Mouse (Mus musculus) CH12.LX (cell line): Measurements from ENCODE around the gene Asb16. TPM values are rescaled to one million over a fixed set of nuclear protein-coding genes. Genes with fewer than 3 reads are reported as not detected.

ENCODE experiments used
- DNase-seq: peaks from one replicate; pipeline ENCODE4 v3.0.0-alpha.2; 2013; ENCODE audit errors: extremely low read depth
- H3K27ac ChIP-seq: 2 replicates; pipeline ENCODE4 v1.5.1; 2012; ENCODE audit warnings: low read depth, mild to moderate bottlenecking, control low read depth, moderate library complexity; ENCODE audit not compliant: insufficient read depth
- H3K27me3 ChIP-seq: replicated peaks from 2 replicates; pipeline ENCODE3; 2012; ENCODE audit warnings: inconsistent platforms
- H3K36me3 ChIP-seq, 2 experiments: replicated peaks in 1 of 2; 2 replicates each; pipeline versions ENCODE3 to v1.6.1; 2012; ENCODE audit warnings: inconsistent platforms in 1 of 2, low read length in 1 of 2, mild to moderate bottlenecking in 1 of 2, mixed read lengths in 1 of 2, moderate library complexity in 1 of 2; ENCODE audit not compliant: control insufficient read depth in 1 of 2, insufficient read depth in 1 of 2
- H3K4me1 ChIP-seq, 2 experiments: 2 replicates each; pipeline ENCODE4 v1.6.1; 2012; ENCODE audit warnings: inconsistent platforms in 1 of 2, moderate library complexity in 1 of 2; ENCODE audit not compliant: insufficient read depth in 2 of 2, control insufficient read depth in 1 of 2
- H3K4me2 ChIP-seq: 2 replicates; pipeline ENCODE4 v1.6.1; 2012; ENCODE audit warnings: low read depth, mild to moderate bottlenecking, control low read depth; ENCODE audit not compliant: poor library complexity, insufficient read depth, severe bottlenecking
- H3K4me3 ChIP-seq, 3 experiments: fragments of 150-350 bp in 1 of 3; sonication (generic) in 1 of 3; replicated peaks in 1 of 3; 2 replicates each; pipeline versions ENCODE3 to v1.5.1; 2011 to 2012; ENCODE audit warnings: low read depth in 2 of 3, low read length in 2 of 3, mild to moderate bottlenecking in 2 of 3, moderate library complexity in 2 of 3, control low read depth in 1 of 3, improper control_type of control experiment in 1 of 3, inconsistent platforms in 1 of 3, mixed read lengths in 1 of 3; ENCODE audit not compliant: poor library complexity in 1 of 3
- H3K79me2 ChIP-seq: replicated peaks from 2 replicates; pipeline ENCODE4 v1.6.1; 2012; ENCODE audit warnings: mild to moderate bottlenecking, moderate library complexity; ENCODE audit not compliant: control insufficient read depth, poor library complexity, insufficient read depth, severe bottlenecking; ENCODE audit errors: extremely low read depth
- H3K9ac ChIP-seq: 2 replicates; pipeline ENCODE4 v1.6.1; 2012; ENCODE audit warnings: low read depth, mild to moderate bottlenecking, control low read depth, moderate library complexity; ENCODE audit not compliant: insufficient read depth
- H3K9me3 ChIP-seq: replicated peaks from 2 replicates; pipeline ENCODE3; 2012; ENCODE audit warnings: low read length, inconsistent platforms, mixed read lengths
- CHD1 ChIP-seq: IDR thresholded peaks from 2 replicates; pipeline ENCODE4 v1.6.1; 2012; ENCODE audit warnings: low read depth, low read length, improper control_type of control experiment, inconsistent platforms
- CTCF ChIP-seq, 2 experiments: IDR thresholded peaks in 1 of 2; conservative IDR thresholded peaks in 1 of 2; 2 replicates each; pipeline ENCODE4 v1.5.1; 2011 to 2012; ENCODE audit warnings: low read depth in 2 of 2, low read length in 2 of 2, improper control_type of control experiment in 1 of 2, inconsistent platforms in 1 of 2, mild to moderate bottlenecking in 1 of 2, moderate library complexity in 1 of 2
- EP300 ChIP-seq: IDR thresholded peaks from 2 replicates; pipeline ENCODE4 v1.6.1; 2011; ENCODE audit warnings: low read length, improper control_type of control experiment
- ETS1 ChIP-seq: conservative IDR thresholded peaks from 2 replicates; pipeline ENCODE4 v1.6.1; 2012; ENCODE audit warnings: low read depth, mild to moderate bottlenecking, inconsistent platforms, low read length, improper control_type of control experiment, moderate library complexity
- HCFC1 ChIP-seq: IDR thresholded peaks from 2 replicates; pipeline ENCODE4 v1.6.1; 2012; ENCODE audit warnings: low read depth, mild to moderate bottlenecking, inconsistent platforms, low read length, improper control_type of control experiment
- IRF4 ChIP-seq: IDR thresholded peaks from 2 replicates; pipeline ENCODE4 v1.6.1; 2014; ENCODE audit warnings: low read depth, mild to moderate bottlenecking, inconsistent platforms, low read length, improper control_type of control experiment
- JUND ChIP-seq: conservative IDR thresholded peaks from 2 replicates; pipeline ENCODE4 v1.6.1; 2011; ENCODE audit warnings: low read depth, low read length, improper control_type of control experiment
- KAT2A ChIP-seq: IDR thresholded peaks from 2 replicates; pipeline ENCODE4 v1.6.1; 2012; ENCODE audit warnings: low read length, improper control_type of control experiment, inconsistent platforms; ENCODE audit not compliant: insufficient replicate concordance
- MAFK ChIP-seq: IDR thresholded peaks from 2 replicates; pipeline ENCODE4 v1.6.1; 2011; ENCODE audit warnings: low read length, improper control_type of control experiment; ENCODE audit not compliant: insufficient replicate concordance
- MAZ ChIP-seq: IDR thresholded peaks from 2 replicates; pipeline ENCODE4 v1.6.1; 2012; ENCODE audit warnings: low read depth, mild to moderate bottlenecking, inconsistent platforms, low read length, improper control_type of control experiment, moderate library complexity
- MEF2A ChIP-seq: IDR thresholded peaks from 2 replicates; pipeline ENCODE4 v1.6.1; 2014; ENCODE audit warnings: low read depth, mild to moderate bottlenecking, inconsistent platforms, low read length, improper control_type of control experiment, borderline replicate concordance
- MXI1 ChIP-seq: IDR thresholded peaks from 2 replicates; pipeline ENCODE4 v1.6.1; 2011; ENCODE audit warnings: mild to moderate bottlenecking, low read depth, low read length, improper control_type of control experiment
- MYC ChIP-seq: IDR thresholded peaks from 2 replicates; pipeline ENCODE4 v1.6.1; 2011; ENCODE audit warnings: low read depth, mild to moderate bottlenecking, improper control_type of control experiment, low read length
- NELFE ChIP-seq: IDR thresholded peaks from 2 replicates; pipeline ENCODE4 v1.6.1; 2011; ENCODE audit warnings: low read depth, low read length, improper control_type of control experiment
- POLR2A ChIP-seq: IDR thresholded peaks from 2 replicates; pipeline ENCODE4 v1.6.1; 2011; ENCODE audit warnings: low read depth, mild to moderate bottlenecking, improper control_type of control experiment, low read length
- POLR2AphosphoS2 ChIP-seq: IDR thresholded peaks from 2 replicates; pipeline ENCODE4 v1.6.1; 2011; ENCODE audit warnings: low read depth, low read length, improper control_type of control experiment
- RCOR1 ChIP-seq: conservative IDR thresholded peaks from 2 replicates; pipeline ENCODE4 v1.6.1; 2012; ENCODE audit warnings: low read depth, mild to moderate bottlenecking, inconsistent platforms, low read length, improper control_type of control experiment
- SMC3 ChIP-seq: IDR thresholded peaks from 2 replicates; pipeline ENCODE4 v1.6.1; 2011; ENCODE audit warnings: low read depth, low read length, improper control_type of control experiment
- TBP ChIP-seq: conservative IDR thresholded peaks from 2 replicates; pipeline ENCODE4 v1.6.1; 2011; ENCODE audit warnings: low read depth, low read length, improper control_type of control experiment
- UBTF ChIP-seq: IDR thresholded peaks from 2 replicates; pipeline ENCODE4 v1.6.1; 2012; ENCODE audit warnings: low read depth, mild to moderate bottlenecking, inconsistent platforms, low read length, improper control_type of control experiment, moderate library complexity
- USF1 ChIP-seq: IDR thresholded peaks from 2 replicates; pipeline ENCODE4 v1.6.1; 2014; ENCODE audit warnings: low read depth, mild to moderate bottlenecking, inconsistent platforms, low read length, improper control_type of control experiment
- USF2 ChIP-seq: conservative IDR thresholded peaks from 2 replicates; pipeline ENCODE4 v1.6.1; 2011; ENCODE audit warnings: low read depth, low read length, improper control_type of control experiment
- ZC3H11A ChIP-seq: IDR thresholded peaks from 2 replicates; pipeline ENCODE4 v1.6.1; 2012; ENCODE audit warnings: low read depth, mild to moderate bottlenecking, inconsistent platforms, low read length, improper control_type of control experiment
- ZNF384 ChIP-seq: IDR thresholded peaks from 2 replicates; pipeline ENCODE4 v1.6.1; 2012; ENCODE audit warnings: low read depth, low read length, improper control_type of control experiment, inconsistent platforms
- dilution Hi-C: fragments of 300-500 bp; cut with MboI; formaldehyde crosslinking; loops from 2 replicates; pipeline ENCODE4 v1.14.3; 2020; ENCODE audit warnings: low sequenced_read_pairs; ENCODE audit not compliant: extremely low pct_unique_long_range_greater_than_20kb, extremely low pct_ligation_motif_present
- in situ Hi-C: fragments of 300-500 bp; cut with MboI; formaldehyde crosslinking; loops from 3 replicates; pipeline ENCODE4 v1.14.3; 2019; ENCODE audit warnings: low sequenced_read_pairs, low pct_ligation_motif_present, low pct_unique_long_range_greater_than_20kb, mixed read lengths
- polyA plus RNA-seq: library from polyadenylated mRNA; unstranded; fragments of >175 nt; gene quantifications from 2 replicates; pipeline ENCODE4 v1.2.1, GENCODE M21; 2012; ENCODE audit warnings: low read depth; ENCODE audit not compliant: insufficient read length
- total RNA-seq, 2 experiments: library from RNA; depleted of rRNA; stranded (reverse); fragments of 300-350 nt in 1 of 2; fragments of >200 nt in 1 of 2; gene quantifications; 2 replicates each; pipeline ENCODE4 v1.2.3; 2012 to 2014

Asb16 gene
- total and polyA plus RNA-seq, 3 experiments, result not detected

GRCm38 (mm10) chr11:102277754-102278153, 9.2 kb downstream of the Asb16 start:
- H3K79me2 ChIP-seq, result no peaks in the 10 kb centered on the region
- no peak overlapping the region for H3K4me2 ChIP-seq
- H3K4me3 ChIP-seq, result no peak overlapping the region
- TF ChIP-seq POLR2A (no peak), ZNF384 (no peak), ETS1 (no peak), JUND (no peak), RCOR1 (no peak), MAFK (no peak), MYC (no peak), USF2 (no peak), MXI1 (no peak), MAZ (no peak), POLR2AphosphoS2 (no peak), NELFE (no peak), IRF4 (no peak), KAT2A (no peak), HCFC1 (no peak), CTCF (conservative IDR thresholded peaks at IDR 0.05 in 1 of 2, IDR thresholded peaks at IDR 0.05 in 1 of 2; ENCODE audit: low read depth in 2 of 2, low read length in 2 of 2) (no peak), MEF2A (no peak)
- no peak for DNase-seq
- peaks cover 5 to 20% of the 10 kb centered on the region in 2 experiments for H3K4me1 ChIP-seq
- dilution Hi-C loops (no loop called here), in situ Hi-C loops (loop anchor here (5.0 kb wide), 1 partner anchor 50 kb away; no protein-coding TSS in a partner anchor)
- H3K9me3 ChIP-seq, result no peaks in the 10 kb centered on the region
- H3K27ac ChIP-seq, result no peak overlapping the region
- H3K9ac ChIP-seq, result no peak overlapping the region
- H3K27me3 ChIP-seq, result peaks cover 8% of the 10 kb centered on the region
- H3K36me3 ChIP-seq, result no peaks in the 10 kb centered on the region

DNA sequence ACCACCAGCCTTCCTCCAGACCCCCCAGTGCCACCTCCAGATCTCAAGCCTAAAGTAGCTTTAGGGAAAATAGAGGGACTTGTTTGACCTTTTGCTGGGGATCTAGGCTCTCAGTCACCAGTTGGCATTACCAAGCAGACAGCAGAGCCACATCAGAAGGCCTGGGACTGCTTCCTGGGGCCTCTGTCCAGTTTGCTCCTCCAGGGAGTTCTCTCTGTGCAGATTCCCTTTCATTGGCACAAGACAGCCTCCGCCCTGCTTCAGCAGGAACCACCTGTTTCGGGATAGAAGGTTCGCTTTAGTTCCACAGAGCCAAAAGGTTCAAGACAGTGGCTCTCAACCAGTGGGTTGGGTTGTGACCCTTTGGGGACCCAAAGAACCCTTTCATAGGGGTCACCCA, 11.1 kb downstream of the Asb16 start:
- Histone ChIP-seq H3K4me1 (peaks cover 5 to 20% of the 10 kb centered on the region in 2 experiments), H3K27ac (no peak overlapping the region), H3K79me2 (no peaks in the 10 kb centered on the region), H3K36me3 (no peaks in the 10 kb centered on the region), H3K27me3 (peaks cover 5% of the 10 kb centered on the region), H3K4me3 (no peak overlapping the region), H3K4me2 (no peak overlapping the region), H3K9me3 (no peaks in the 10 kb centered on the region), H3K9ac (no peak overlapping the region)
- no peak for DNase-seq
- in situ Hi-C loops, result loop anchor here (5.0 kb wide), 1 partner anchor 52 kb away; no protein-coding TSS in a partner anchor
- dilution Hi-C loops, result no loop called here
- TF ChIP-seq SMC3, result no peak
- no peak for TF ChIP-seq USF1
- no peak for TF ChIP-seq EP300
- no peak for TF ChIP-seq CHD1
- no peak for TF ChIP-seq ZNF384
- TF ChIP-seq ZC3H11A, result no peak
- no peak for TF ChIP-seq TBP
- no peak for TF ChIP-seq UBTF
